Mouse (Mus musculus): ENCODE measurements at regions not wholly inside any gene's neighbourhood (a gene's known extent, or its start where the extent isn't known, plus 50 kb on each side); places are given as distances from the start of the nearest gene placed in this dataset.

DNA sequence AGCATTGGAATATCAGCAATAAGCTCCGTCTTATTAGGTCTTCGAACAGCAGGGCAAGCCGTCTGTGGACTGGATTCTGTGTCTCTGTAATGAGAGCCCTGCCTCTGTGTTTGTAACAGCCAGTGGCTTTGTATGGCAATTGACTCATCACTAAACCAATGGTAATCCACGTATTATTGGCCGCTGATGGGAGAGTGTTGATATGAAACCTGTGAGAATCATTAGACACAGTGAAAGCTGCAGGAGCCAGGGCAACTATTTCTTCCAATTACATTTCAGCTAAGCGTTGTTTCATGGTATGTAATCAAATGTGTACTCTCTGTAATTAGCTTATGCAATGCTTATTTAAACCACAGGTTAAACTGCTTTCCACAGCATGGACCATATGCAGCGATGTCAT lies 696.1 kb upstream of the Cblb start:
- no peak for TF ChIP-seq ELF1 (IDR thresholded peaks at IDR 0.05; ENCODE audit: low read depth, low read length)
- TF ChIP-seq MAZ (IDR thresholded peaks at IDR 0.05; ENCODE audit: low read depth, low read length): no peak
- Histone ChIP-seq H3K36me3 (replicated peaks in 1 of 2; ENCODE audit: control insufficient read depth in 1 of 2, insufficient read depth in 1 of 2, low read length in 1 of 2) (no peaks in the 10 kb centered on the region), H3K27ac (ENCODE audit: insufficient read depth, low read depth) (no peak overlapping the region), H3K27me3 (replicated peaks) (no peaks in the 10 kb centered on the region), H3K79me2 (replicated peaks; ENCODE audit: control insufficient read depth, extremely low read depth, insufficient read depth, poor library complexity, severe bottlenecking) (no peaks in the 10 kb centered on the region), H3K4me2 (ENCODE audit: insufficient read depth, low read depth, poor library complexity, severe bottlenecking) (no peak overlapping the region), H3K9ac (ENCODE audit: insufficient read depth, low read depth) (no peak overlapping the region), H3K9me3 (replicated peaks; ENCODE audit: low read length) (no peaks in the 10 kb centered on the region), H3K4me1 (ENCODE audit: control insufficient read depth in 1 of 2, insufficient read depth in 2 of 2) (no peaks in the 10 kb centered on the region), H3K4me3 (replicated peaks in 1 of 3; ENCODE audit: low read depth in 2 of 3, low read length in 2 of 3, poor library complexity in 1 of 3) (no peak overlapping the region)
- in situ Hi-C loops (cut with MboI; ENCODE audit: low pct_ligation_motif_present, low pct_unique_long_range_greater_than_20kb, low sequenced_read_pairs): no loop called here
- no peak for DNase-seq (ENCODE audit: extremely low read depth)
- dilution Hi-C loops (cut with MboI; ENCODE audit: extremely low pct_ligation_motif_present, extremely low pct_unique_long_range_greater_than_20kb, low sequenced_read_pairs): no loop called here

DNA sequence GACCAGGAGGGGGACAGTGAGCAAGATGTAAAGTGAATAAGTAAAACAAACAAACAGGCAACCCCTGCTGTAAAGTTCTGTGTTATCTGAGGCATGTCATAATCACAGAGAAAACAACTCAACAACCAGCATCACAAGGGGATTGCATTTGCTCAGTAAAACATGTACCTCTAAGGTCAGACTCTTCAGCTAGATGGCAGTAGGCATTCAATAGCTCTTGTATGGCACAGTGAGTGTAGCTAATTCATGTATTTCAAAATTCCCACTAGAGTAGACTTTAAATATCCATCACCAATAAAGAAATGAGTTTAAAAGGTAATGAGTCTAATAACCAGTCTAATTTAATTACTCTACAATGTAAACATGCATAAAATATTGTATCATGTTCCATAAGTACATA lies 683.9 kb upstream of the Cblb start:
- Histone ChIP-seq H3K9me3 (replicated peaks; ENCODE audit: low read length) (no peaks in the 10 kb centered on the region), H3K79me2 (replicated peaks; ENCODE audit: control insufficient read depth, extremely low read depth, insufficient read depth, poor library complexity, severe bottlenecking) (no peaks in the 10 kb centered on the region), H3K4me2 (ENCODE audit: insufficient read depth, low read depth, poor library complexity, severe bottlenecking) (no peak overlapping the region), H3K4me3 (replicated peaks in 1 of 3; ENCODE audit: low read depth in 2 of 3, low read length in 2 of 3, poor library complexity in 1 of 3) (no peak overlapping the region), H3K27ac (ENCODE audit: insufficient read depth, low read depth) (no peak overlapping the region), H3K27me3 (replicated peaks) (no peaks in the 10 kb centered on the region), H3K4me1 (ENCODE audit: control insufficient read depth in 1 of 2, insufficient read depth in 2 of 2) (peaks cover 0 to under 1% of the 10 kb centered on the region in 2 experiments; a peak in 1 of 4 replicates), H3K9ac (ENCODE audit: insufficient read depth, low read depth) (no peak overlapping the region), H3K36me3 (replicated peaks in 1 of 2; ENCODE audit: control insufficient read depth in 1 of 2, insufficient read depth in 1 of 2, low read length in 1 of 2) (no peaks in the 10 kb centered on the region)
- dilution Hi-C loops (cut with MboI; ENCODE audit: extremely low pct_ligation_motif_present, extremely low pct_unique_long_range_greater_than_20kb, low sequenced_read_pairs) (no loop called here), in situ Hi-C loops (cut with MboI; ENCODE audit: low pct_ligation_motif_present, low pct_unique_long_range_greater_than_20kb, low sequenced_read_pairs) (no loop called here)
- TF ChIP-seq BHLHE40 (IDR thresholded peaks at IDR 0.05; ENCODE audit: low read depth, low read length) (no peak), RAD21 (IDR thresholded peaks at IDR 0.05; ENCODE audit: low read depth, low read length) (peak; percentile 28)
- DNase-seq (ENCODE audit: extremely low read depth): no peak

DNA sequence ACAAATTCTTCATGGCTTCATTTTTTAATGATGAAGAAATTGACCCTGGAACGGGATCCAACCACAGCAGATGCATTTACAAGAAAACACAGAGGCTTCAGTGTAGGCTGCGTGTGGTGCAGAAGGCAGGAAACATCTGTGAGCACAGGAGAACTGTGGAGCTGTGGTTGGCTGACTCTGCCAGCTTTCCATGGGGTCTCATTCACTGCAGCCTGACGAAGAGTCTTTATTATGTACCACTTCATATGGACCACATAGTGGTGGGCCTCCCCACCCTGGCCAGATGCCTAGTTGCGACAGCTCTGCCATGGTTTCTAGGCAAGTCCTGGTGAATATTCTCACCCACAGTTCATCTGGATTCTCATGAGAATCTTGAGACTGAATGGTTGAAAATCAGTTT lies 678.9 kb upstream of the Cblb start:
- H3K9ac ChIP-seq (ENCODE audit: insufficient read depth, low read depth): no peak overlapping the region
- no peak overlapping the region for H3K4me3 ChIP-seq (replicated peaks in 1 of 3; ENCODE audit: low read depth in 2 of 3, low read length in 2 of 3, poor library complexity in 1 of 3)
- no peaks in the 10 kb centered on the region for H3K79me2 ChIP-seq (replicated peaks; ENCODE audit: control insufficient read depth, extremely low read depth, insufficient read depth, poor library complexity, severe bottlenecking)
- H3K36me3 ChIP-seq (replicated peaks in 1 of 2; ENCODE audit: control insufficient read depth in 1 of 2, insufficient read depth in 1 of 2, low read length in 1 of 2): no peaks in the 10 kb centered on the region
- H3K27ac ChIP-seq (ENCODE audit: insufficient read depth, low read depth): no peak overlapping the region
- dilution Hi-C loops (cut with MboI; ENCODE audit: extremely low pct_ligation_motif_present, extremely low pct_unique_long_range_greater_than_20kb, low sequenced_read_pairs): no loop called here
- no peaks in the 10 kb centered on the region for H3K9me3 ChIP-seq (replicated peaks; ENCODE audit: low read length)
- no peak overlapping the region for H3K4me2 ChIP-seq (ENCODE audit: insufficient read depth, low read depth, poor library complexity, severe bottlenecking)
- no peak for TF ChIP-seq POLR2AphosphoS2 (IDR thresholded peaks at IDR 0.05; ENCODE audit: low read depth, low read length)
- no peak for TF ChIP-seq POLR2A (IDR thresholded peaks at IDR 0.05; ENCODE audit: low read depth, low read length)
- TF ChIP-seq TBP (conservative IDR thresholded peaks at IDR 0.05; ENCODE audit: low read depth, low read length): no peak
- no peak for TF ChIP-seq E2F4 (IDR thresholded peaks at IDR 0.05; ENCODE audit: insufficient replicate concordance, low read depth, low read length)
- TF ChIP-seq SIN3A (IDR thresholded peaks at IDR 0.05; ENCODE audit: low read length): no peak
- no peak for DNase-seq (ENCODE audit: extremely low read depth)
- H3K27me3 ChIP-seq (replicated peaks): no peaks in the 10 kb centered on the region
- H3K4me1 ChIP-seq (ENCODE audit: control insufficient read depth in 1 of 2, insufficient read depth in 2 of 2): peaks cover 0 to 3% of the 10 kb centered on the region in 2 experiments; a peak in 1 of 4 replicates
- in situ Hi-C loops (cut with MboI; ENCODE audit: low pct_ligation_motif_present, low pct_unique_long_range_greater_than_20kb, low sequenced_read_pairs): no loop called here
